Mouse (Mus musculus) intestine, embryonic 14.5 days (tissue): Measurements from ENCODE around the gene Agpat3. TPM values are rescaled to one million over a fixed set of nuclear protein-coding genes. Genes with fewer than 3 reads are reported as not detected.

Experiments
- ATAC-seq: fragments of 200-750 bp; cut with Nextera tagmentation; replicated peaks from 2 replicates; pipeline ENCODE4 v1.8.0; 2017; ENCODE audit warnings: low read depth, moderate number of reproducible peaks, moderate TSS enrichment, moderate library complexity; ENCODE audit not compliant: low FRiP score, low TSS enrichment
- DNase-seq: peaks from one replicate; pipeline ENCODE4 v3.0.0-alpha.2; 2018; ENCODE audit warnings: low spot score
- H3K27ac ChIP-seq: fragments of 300-500 bp; sonication (generic); 2 replicates; pipeline ENCODE4 v1.5.1; 2014; ENCODE audit warnings: low read depth, mild to moderate bottlenecking, control low read depth
- H3K27me3 ChIP-seq: fragments of 300-500 bp; sonication (generic); replicated peaks from 2 replicates; pipeline ENCODE4 v1.6.1; 2014; ENCODE audit warnings: low read length, control low read depth; ENCODE audit not compliant: control insufficient read depth, insufficient read depth
- H3K36me3 ChIP-seq: fragments of 300-500 bp; sonication (generic); 2 replicates; pipeline ENCODE4 v1.6.1; 2014; ENCODE audit warnings: low read length, control low read depth; ENCODE audit not compliant: control insufficient read depth, insufficient read depth
- H3K4me1 ChIP-seq: fragments of 300-500 bp; sonication (generic); replicated peaks from 2 replicates; pipeline ENCODE4 v1.6.1; 2014; ENCODE audit warnings: low read length, control low read depth, mixed read lengths; ENCODE audit not compliant: control insufficient read depth, insufficient read depth
- H3K4me2 ChIP-seq: fragments of 300-500 bp; sonication (generic); 2 replicates; pipeline ENCODE4 v1.6.1; 2014; ENCODE audit warnings: low read length
- H3K4me3 ChIP-seq: fragments of 300-500 bp; sonication (generic); 2 replicates; pipeline ENCODE4 v1.5.1; 2014; ENCODE audit warnings: low read depth, low read length, control low read depth, mixed read lengths
- H3K9ac ChIP-seq: fragments of 300-500 bp; sonication (generic); 2 replicates; pipeline ENCODE4 v1.6.1; 2014; ENCODE audit warnings: mild to moderate bottlenecking, low read length
- H3K9me3 ChIP-seq: fragments of 300-500 bp; sonication (generic); 2 replicates; pipeline ENCODE4 v1.6.1; 2016; ENCODE audit warnings: low read length, control low read depth; ENCODE audit not compliant: control insufficient read depth
- WGBS: fragments of 180-500 bp; shearing (Covaris S2); extraction: QIAGEN DNeasy Blood & Tissue Kit; methylation state at CpG from one replicate; pipeline ENCODE4 v1.1.7; 2014; 5-methylcytosine and 5-hydroxymethylcytosine counted together
- microRNA-seq: library from miRNA; unstranded; fragments of <30 nt; microRNA quantifications from one replicate; pipeline ENCODE4, GENCODE M21; 2016
- polyA plus RNA-seq: library from polyadenylated mRNA; unstranded; fragments of >200 nt; fragmentation: Nextera tagmentation; extraction: Ambion mirVana; gene quantifications from 2 replicates; pipeline ENCODE4 v1.2.1, GENCODE M21; 2014

Gene Agpat3
- polyA plus RNA-seq, 1 experiment from 2014 or later = 59.2 TPM

DNA sequence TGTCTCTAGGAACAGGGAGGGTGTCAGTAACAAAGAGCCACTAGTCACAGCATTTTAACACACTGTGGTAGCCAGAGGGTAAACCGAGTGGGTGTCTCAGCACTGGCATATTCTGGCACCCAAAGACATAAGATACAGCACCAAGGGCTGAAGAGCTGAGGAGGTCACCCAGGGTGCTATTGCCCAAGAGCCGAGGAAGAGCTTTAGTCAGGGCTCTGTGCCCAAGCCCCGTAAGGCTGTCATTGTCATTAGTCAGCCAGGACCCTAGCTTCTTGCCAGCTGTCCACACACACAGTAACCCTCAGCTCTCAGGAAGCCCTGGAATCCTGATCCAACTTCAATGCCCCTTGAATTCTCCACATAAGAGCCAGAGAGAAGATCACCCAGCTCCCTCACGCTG is 129.4 kb downstream of the Agpat3 start:
- Histone ChIP-seq H3K27me3 (no peaks in the 10 kb centered on the region), H3K4me2 (no peak overlapping the region), H3K9me3 (no peaks in the 10 kb centered on the region), H3K27ac (no peak overlapping the region), H3K36me3 (peaks cover 52% of the 10 kb centered on the region), H3K4me3 (no peak overlapping the region), H3K4me1 (no peaks in the 10 kb centered on the region), H3K9ac (no peak overlapping the region)
- WGBS = 86% methylated on average over 4 of the region's 4 CpGs
- no peak for ATAC-seq
- DNase-seq = no peak

DNA sequence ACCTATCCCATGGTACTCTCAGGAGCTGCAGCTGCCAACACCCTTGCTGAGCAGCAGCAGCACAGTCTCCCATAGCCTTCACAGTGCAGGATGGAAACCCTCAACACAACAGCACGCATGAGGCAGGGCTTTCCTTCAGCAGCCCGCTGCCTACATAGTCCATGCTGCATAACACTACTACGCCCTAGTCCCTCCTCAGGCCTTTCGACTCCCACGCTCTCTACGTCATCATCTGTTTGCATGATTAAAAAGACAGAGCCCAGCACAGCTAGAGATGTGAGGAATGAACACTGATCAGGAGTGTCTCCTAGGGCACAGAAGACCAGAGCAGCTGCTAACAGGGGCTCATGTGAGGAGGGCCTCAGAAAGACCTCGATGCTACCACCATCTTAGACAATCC is 131.0 kb downstream of the Agpat3 start:
- no peak overlapping the region for H3K4me3 ChIP-seq

DNA sequence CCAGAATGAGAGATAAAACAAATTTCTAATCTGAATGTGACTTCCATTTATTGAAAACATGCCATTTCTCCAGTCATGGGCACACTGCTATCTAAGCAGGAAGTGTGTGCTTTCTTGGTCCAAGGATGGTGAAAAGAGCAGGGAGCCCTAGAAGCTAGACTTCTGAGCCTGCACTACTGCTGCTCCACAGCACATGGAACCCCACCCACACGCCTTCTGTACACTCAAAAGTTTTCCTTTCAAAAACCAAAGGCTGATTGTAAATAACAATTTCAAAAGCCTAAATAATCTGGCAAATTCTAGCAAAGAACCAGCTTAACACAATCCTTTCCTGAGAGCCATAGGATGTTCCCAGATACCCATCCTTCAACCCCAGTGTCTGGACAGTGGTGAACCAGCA is 132.8 kb downstream of the Agpat3 start:
- Histone ChIP-seq H3K27me3 (no peaks in the 10 kb centered on the region), H3K9ac (no peak overlapping the region), H3K9me3 (no peaks in the 10 kb centered on the region), H3K36me3 (peaks cover 71% of the 10 kb centered on the region), H3K27ac (no peak overlapping the region), H3K4me1 (no peaks in the 10 kb centered on the region), H3K4me2 (no peak overlapping the region), H3K4me3 (no peak overlapping the region)
- DNase-seq (no peak), ATAC-seq (no peak)
- WGBS = 90% methylated on average over 1 of the region's 1 CpGs

More for the DNA sequence above, 131.0 kb downstream of the Agpat3 start:
- Histone ChIP-seq H3K4me2 (no peak overlapping the region), H3K4me1 (no peaks in the 10 kb centered on the region), H3K27ac (no peak overlapping the region), H3K27me3 (no peaks in the 10 kb centered on the region), H3K9ac (no peak overlapping the region), H3K9me3 (no peaks in the 10 kb centered on the region), H3K36me3 (peaks cover 57% of the 10 kb centered on the region)
- WGBS = 90% methylated on average over 7 of the region's 7 CpGs
- ATAC-seq (no peak), DNase-seq (no peak)

Small RNAs within 50 kb of the gene (microRNA-seq; reads per million reads assigned to microRNA genes)
- gene Mir7659 = 0.42 reads per million

Other genes starting within 250 kb of the Agpat3 start
- gene D10Jhu81e, start 182.7 kb downstream of the Agpat3 start, polyA plus RNA-seq = 19.3 and 19.7 TPM in 2 replicates
- gene Pwp2, start 167.3 kb downstream of the Agpat3 start, polyA plus RNA-seq = 19.0 and 21.5 TPM in 2 replicates
- gene Trappc10, start 107.8 kb downstream of the Agpat3 start, polyA plus RNA-seq = 12.6 and 17.6 TPM in 2 replicates
- 238 and 249 TPM in 2 replicates for gene Rrp1, start 60.6 kb upstream of the Agpat3 start, polyA plus RNA-seq
- gene Cstb, start 73.2 kb upstream of the Agpat3 start, polyA plus RNA-seq = 258 and 265 TPM in 2 replicates
- gene Pdxk, start 112.5 kb upstream of the Agpat3 start, polyA plus RNA-seq = 10.2 and 12.0 TPM in 2 replicates
- gene Olfr1358, start 164.9 kb upstream of the Agpat3 start, polyA plus RNA-seq = not detected in 2 replicates
- 44.1 and 46.8 TPM in 2 replicates for gene Ilvbl, start 221.9 kb upstream of the Agpat3 start, polyA plus RNA-seq
- 19.4 and 24.1 TPM in 2 replicates for gene Syde1, start 239.5 kb upstream of the Agpat3 start, polyA plus RNA-seq